Mouse (Mus musculus): ENCODE data around the gene Xxylt1. TPM values are rescaled to one million over a fixed set of nuclear protein-coding genes. Genes with fewer than 3 reads are reported as not detected.
A peak's percentile ranks its signal among the peaks of the same experiment; 100 is the strongest.

Xxylt1 gene
- polyA plus RNA-seq, 1 experiment from 2014 or later: 26.8 TPM

- 51% methylated on average over 7 of the region's 7 CpGs for WGBS
- TF ChIP-seq CTCF (IDR thresholded peaks at IDR 0.05; ENCODE audit: low read depth): no peak
- Histone ChIP-seq H3K36me3 (ENCODE audit: insufficient read depth) (no peaks in the 10 kb centered on the region), H3K27ac (ENCODE audit: low read depth) (no peak overlapping the region), H3K27me3 (ENCODE audit: insufficient read depth, low read length) (no peaks in the 10 kb centered on the region), H3K4me3 (ENCODE audit: low read depth, low read length) (no peak overlapping the region), H3K9ac (no peak overlapping the region), H3K9me3 (ENCODE audit: low read depth, low read length) (no peaks in the 10 kb centered on the region), H3K4me2 (no peak overlapping the region), H3K4me1 (ENCODE audit: insufficient read depth) (no peaks in the 10 kb centered on the region; the same call in 1 of the 2 replicates)
- ATAC-seq (ENCODE audit: insufficient read depth) (no peak), DNase-seq (no peak)
Observed at GRCm38 (mm10) chr16:31050701-31051100, 30.5 kb downstream of the Xxylt1 start.

GRCm38 (mm10) chr16:31048194-31048593, 33.0 kb downstream of the Xxylt1 start:
- Histone ChIP-seq H3K27me3 (ENCODE audit: insufficient read depth, low read length) (no peaks in the 10 kb centered on the region), H3K9ac (no peak overlapping the region), H3K27ac (ENCODE audit: low read depth) (no peak overlapping the region), H3K4me3 (ENCODE audit: low read depth, low read length) (no peak overlapping the region), H3K9me3 (ENCODE audit: low read depth, low read length) (no peaks in the 10 kb centered on the region), H3K4me1 (ENCODE audit: insufficient read depth) (no peaks in the 10 kb centered on the region; the same call in 1 of the 2 replicates), H3K4me2 (no peak overlapping the region), H3K36me3 (ENCODE audit: insufficient read depth) (no peaks in the 10 kb centered on the region)
- no peak for DNase-seq
- TF ChIP-seq CTCF (IDR thresholded peaks at IDR 0.05; ENCODE audit: low read depth): no peak
- ATAC-seq (ENCODE audit: insufficient read depth): no peak
- 78% methylated on average over 6 of the region's 6 CpGs for WGBS

GRCm38 (mm10) chr16:31047186-31047898, 33.9 kb downstream of the Xxylt1 start:
- Histone ChIP-seq H3K4me2 (no peak overlapping the region), H3K27me3 (ENCODE audit: insufficient read depth, low read length) (no peaks in the 10 kb centered on the region), H3K36me3 (ENCODE audit: insufficient read depth) (no peaks in the 10 kb centered on the region), H3K4me1 (ENCODE audit: insufficient read depth) (no peaks in the 10 kb centered on the region), H3K9me3 (ENCODE audit: low read depth, low read length) (no peaks in the 10 kb centered on the region), H3K27ac (ENCODE audit: low read depth) (0 out of 2 replicates have a peak overlapping the region, but pooled peaks have one; percentile 33), H3K9ac (no peak overlapping the region), H3K4me3 (ENCODE audit: low read depth, low read length) (no peak overlapping the region)
- WGBS: 70% methylated on average over 10 of the region's 10 CpGs
- DNase-seq (peak; percentile 36), ATAC-seq (ENCODE audit: insufficient read depth) (no peak)
- TF ChIP-seq CTCF (IDR thresholded peaks at IDR 0.05; ENCODE audit: low read depth): no peak

- Histone ChIP-seq H3K9ac (no peak overlapping the region), H3K4me1 (ENCODE audit: insufficient read depth) (no peaks in the 10 kb centered on the region), H3K9me3 (ENCODE audit: low read depth, low read length) (no peaks in the 10 kb centered on the region), H3K27me3 (ENCODE audit: insufficient read depth, low read length) (no peaks in the 10 kb centered on the region), H3K4me2 (no peak overlapping the region), H3K36me3 (ENCODE audit: insufficient read depth) (no peaks in the 10 kb centered on the region), H3K4me3 (ENCODE audit: low read depth, low read length) (no peak overlapping the region), H3K27ac (ENCODE audit: low read depth) (peak overlapping the region; percentile 5; the same call in 1 of the 2 replicates)
- DNase-seq (peak; percentile 51), ATAC-seq (ENCODE audit: insufficient read depth) (peak; percentile 44; the same call in 1 of the 2 replicates)
- no peak for TF ChIP-seq CTCF (IDR thresholded peaks at IDR 0.05; ENCODE audit: low read depth)
- 38% methylated on average over 14 of the region's 14 CpGs for WGBS
Observed at GRCm38 (mm10) chr16:31046217-31046659, 35.0 kb downstream of the Xxylt1 start.

GRCm38 (mm10) chr16:31045211-31045610, 36.0 kb downstream of the Xxylt1 start:
- H3K4me2 ChIP-seq: no peak overlapping the region
- ATAC-seq (ENCODE audit: insufficient read depth) (no peak), DNase-seq (no peak)
- no peak for TF ChIP-seq CTCF (IDR thresholded peaks at IDR 0.05; ENCODE audit: low read depth)
- H3K9me3 ChIP-seq (ENCODE audit: low read depth, low read length): no peaks in the 10 kb centered on the region
- no peak overlapping the region for H3K4me3 ChIP-seq (ENCODE audit: low read depth, low read length)
- H3K9ac ChIP-seq: no peak overlapping the region
- H3K27ac ChIP-seq (ENCODE audit: low read depth): no peak overlapping the region
- no peaks in the 10 kb centered on the region for H3K27me3 ChIP-seq (ENCODE audit: insufficient read depth, low read length)
- no peaks in the 10 kb centered on the region for H3K4me1 ChIP-seq (ENCODE audit: insufficient read depth)
- no peaks in the 10 kb centered on the region for H3K36me3 ChIP-seq (ENCODE audit: insufficient read depth)
- 60% methylated on average over 5 of the region's 5 CpGs for WGBS

GRCm38 (mm10) chr16:31043136-31043535, 38.1 kb downstream of the Xxylt1 start:
- no peak overlapping the region for H3K9ac ChIP-seq
- no peak for ATAC-seq (ENCODE audit: insufficient read depth)
- no peak overlapping the region for H3K4me3 ChIP-seq (ENCODE audit: low read depth, low read length)
- H3K4me2 ChIP-seq: no peak overlapping the region
- DNase-seq: no peak
- TF ChIP-seq CTCF (IDR thresholded peaks at IDR 0.05; ENCODE audit: low read depth): no peak
- no peaks in the 10 kb centered on the region for H3K4me1 ChIP-seq (ENCODE audit: insufficient read depth)
- WGBS: 78% methylated on average over 5 of the region's 5 CpGs
- no peaks in the 10 kb centered on the region for H3K9me3 ChIP-seq (ENCODE audit: low read depth, low read length)
- H3K36me3 ChIP-seq (ENCODE audit: insufficient read depth): no peaks in the 10 kb centered on the region
- no peak overlapping the region for H3K27ac ChIP-seq (ENCODE audit: low read depth)
- H3K27me3 ChIP-seq (ENCODE audit: insufficient read depth, low read length): no peaks in the 10 kb centered on the region

- ATAC-seq (ENCODE audit: insufficient read depth) (no peak), DNase-seq (no peak)
- 86% methylated on average over 2 of the region's 2 CpGs for WGBS
- H3K27me3 ChIP-seq (ENCODE audit: insufficient read depth, low read length): no peaks in the 10 kb centered on the region
- TF ChIP-seq CTCF (IDR thresholded peaks at IDR 0.05; ENCODE audit: low read depth): no peak
- H3K9me3 ChIP-seq (ENCODE audit: low read depth, low read length): no peaks in the 10 kb centered on the region
- no peaks in the 10 kb centered on the region for H3K4me1 ChIP-seq (ENCODE audit: insufficient read depth)
- H3K4me2 ChIP-seq: no peak overlapping the region
- H3K27ac ChIP-seq (ENCODE audit: low read depth): no peak overlapping the region
- no peak overlapping the region for H3K9ac ChIP-seq
- no peak overlapping the region for H3K4me3 ChIP-seq (ENCODE audit: low read depth, low read length)
- H3K36me3 ChIP-seq (ENCODE audit: insufficient read depth): no peaks in the 10 kb centered on the region
Observed at GRCm38 (mm10) chr16:31041566-31041965, 39.7 kb downstream of the Xxylt1 start.

Data from lung, embryonic 14.5 days (tissue).